Comparison of ENCODE assay signal across 22 mouse cellular contexts in genomic region chr5:50024097-50024496, GRCm38 (mm10). TPM values are rescaled to one million over a fixed set of nuclear protein-coding genes. Genes with fewer than 3 reads are reported as not detected.
DNase-seq lines count a peak whose midpoint lies in the region; ATAC-seq lines count a peak whose summit lies in the region.
"Had no signal": no experiment of that assay in that cellular context is flagged by ENCODE, and none has a peak within 500 bp of the region (broad histone marks: within the 10 kb centered on the region; RNA-seq: fewer than 3 reads in every experiment).

No protein-coding gene starts in this region.

- H3K36me3 ChIP-seq in heart, embryonic 11.5 days (ENCODE audit: control insufficient read depth, insufficient read depth, low read length): peaks cover 2% of the 10 kb centered on the region; the same call in 1 of the 2 replicates
- H3K36me3 ChIP-seq in lung, embryonic 15.5 days: peaks cover 13% of the 10 kb centered on the region; the same call in 1 of the 2 replicates
- H3K36me3 ChIP-seq in liver, embryonic 13.5 days: 0 out of 2 replicates have a peak, but pooled peaks cover 7% of the 10 kb centered on the region

- peaks cover 24% of the 10 kb centered on the region for H3K4me1 ChIP-seq in heart, embryonic 11.5 days (ENCODE audit: control insufficient read depth, insufficient read depth, low read length)
- peaks cover 29% of the 10 kb centered on the region for H3K4me1 ChIP-seq in lung, embryonic 15.5 days
- peaks cover 33% of the 10 kb centered on the region for H3K4me1 ChIP-seq in liver, embryonic 13.5 days (replicated peaks)

- no peak overlapping the region for H3K9ac ChIP-seq in heart, embryonic 11.5 days (ENCODE audit: low read depth, low read length)
- no peak overlapping the region for H3K9ac ChIP-seq in lung, embryonic 15.5 days
- H3K9ac ChIP-seq in liver, embryonic 13.5 days: no peak overlapping the region
- H3K9ac ChIP-seq: embryonic facial prominence, embryonic 12.5 days; forebrain, embryonic 15.5 days; heart, embryonic 13.5 days; hindbrain, embryonic 12.5 days had no signal

- H3K27ac ChIP-seq in heart, embryonic 11.5 days (ENCODE audit: low read depth, low read length): no peak overlapping the region
- H3K27ac ChIP-seq in lung, embryonic 15.5 days: no peak overlapping the region
- H3K27ac ChIP-seq in liver, embryonic 13.5 days: no peak overlapping the region
- H3K27ac ChIP-seq: embryonic facial prominence, embryonic 12.5 days; forebrain, embryonic 15.5 days; heart, adult 2 months; heart, embryonic 13.5 days; hindbrain, embryonic 12.5 days had no signal

- ATAC-seq in heart, embryonic 11.5 days (replicated peaks; ENCODE audit: insufficient number of reproducible peaks, low FRiP score, low TSS enrichment): 0 out of 2 replicates have a peak, but pooled peaks have one; percentile 26
- ATAC-seq in lung, embryonic 15.5 days (ENCODE audit: borderline replicate concordance, extremely low read depth, low FRiP score, low TSS enrichment): 0 out of 2 replicates have a peak, but pooled peaks have one; percentile 12
- ATAC-seq in liver, embryonic 13.5 days (ENCODE audit: low read depth): peak; percentile 88
- ATAC-seq in megakaryocyte progenitor cell, adult 5-6 weeks (replicated peaks; ENCODE audit: poor library complexity): peak; percentile 73
- ATAC-seq: forebrain, embryonic 15.5 days; hindbrain, embryonic 16.5 days had no signal

- no peaks in the 10 kb centered on the region for H3K27me3 ChIP-seq in heart, embryonic 11.5 days (ENCODE audit: control insufficient read depth, insufficient read depth, low read length)
- no peaks in the 10 kb centered on the region for H3K27me3 ChIP-seq in lung, embryonic 15.5 days
- H3K27me3 ChIP-seq in liver, embryonic 13.5 days: no peaks in the 10 kb centered on the region
- H3K27me3 ChIP-seq: embryonic facial prominence, embryonic 12.5 days; forebrain, embryonic 15.5 days; heart, embryonic 13.5 days; hindbrain, embryonic 12.5 days had no signal

- H3K4me3 ChIP-seq in heart, embryonic 11.5 days (ENCODE audit: low read depth, low read length): no peak overlapping the region
- H3K4me3 ChIP-seq in lung, embryonic 15.5 days: no peak overlapping the region
- H3K4me3 ChIP-seq in liver, embryonic 13.5 days (replicated peaks): no peak overlapping the region
- H3K4me3 ChIP-seq: embryonic facial prominence, embryonic 12.5 days; forebrain, embryonic 15.5 days; heart, adult 2 months; heart, embryonic 13.5 days; hindbrain, embryonic 12.5 days had no signal

- DNase-seq in heart, adult 18-20 months: no peak
- DNase-seq in lung, postnatal 10 days: no peak
- peak; percentile 22 for DNase-seq in liver, embryonic 13.5 days
- no peak for DNase-seq in spleen, postnatal 36 days (ENCODE audit: low spot score in 2 of 2)
- DNase-seq in cerebellum, adult 18-20 months: no peak
- DNase-seq: adrenal gland, adult 8-10 months; adrenal gland, postnatal 36 days; B cell, adult 2 months; cerebellum, adult 8-10 months; cerebellum, postnatal 14 days; gastrocnemius, postnatal 10 days; heart, adult 2 months; heart, postnatal 10 days; heart, postnatal 4 days had no signal

- WGBS in heart, embryonic 11.5 days (ENCODE audit: insufficient replicate concordance): 71% methylated on average over 6 of the region's 6 CpGs
- WGBS in lung, embryonic 15.5 days: 85% methylated on average over 6 of the region's 6 CpGs
- 15% methylated on average over 6 of the region's 6 CpGs for WGBS in liver, embryonic 13.5 days (ENCODE audit: insufficient replicate concordance)

- H3K4me2 ChIP-seq in heart, embryonic 11.5 days: no peak overlapping the region
- no peak overlapping the region for H3K4me2 ChIP-seq in lung, embryonic 15.5 days
- H3K4me2 ChIP-seq in liver, embryonic 13.5 days: no peak overlapping the region
- H3K4me2 ChIP-seq: embryonic facial prominence, embryonic 12.5 days; forebrain, embryonic 15.5 days; heart, embryonic 13.5 days; hindbrain, embryonic 12.5 days had no signal

- no peaks in the 10 kb centered on the region for H3K9me3 ChIP-seq in heart, embryonic 11.5 days (replicated peaks; ENCODE audit: control insufficient read depth, low read length)
- H3K9me3 ChIP-seq in lung, embryonic 15.5 days: no peaks in the 10 kb centered on the region
- no peaks in the 10 kb centered on the region for H3K9me3 ChIP-seq in liver, embryonic 13.5 days (replicated peaks)
- H3K9me3 ChIP-seq: embryonic facial prominence, embryonic 12.5 days; forebrain, embryonic 15.5 days; heart, embryonic 13.5 days; hindbrain, embryonic 12.5 days had no signal

RNA-seq across cellular contexts. Expression of gene Adgra3, which starts 34.7 kb away (rescaled TPM):
- polyA plus RNA-seq in heart, embryonic 11.5 days (2014; fragmentation: Nextera tagmentation; extraction: Ambion mirVana): 18.6 and 20.5 TPM in 2 replicates
- total RNA-seq in heart, adult 18-20 months (2021): 10 to 100 TPM; 20.0 to 31.3 TPM
- 25.2 and 25.4 TPM in 2 replicates for polyA plus RNA-seq in lung, embryonic 15.5 days (2015; fragmentation: Nextera tagmentation; extraction: Ambion mirVana)
- polyA plus RNA-seq in liver, embryonic 13.5 days (2015; fragmentation: Nextera tagmentation; extraction: Ambion mirVana): 4.6 and 4.9 TPM in 2 replicates
- 5.4 and 7.4 TPM in 2 replicates for total RNA-seq in megakaryocyte progenitor cell, adult 5-6 weeks (2015)
- 4.0 and 4.7 TPM in 2 replicates for total RNA-seq in megakaryocyte progenitor cell, adult 5-6 weeks (2017)

Comparison
In these comparisons a context has a peak if more than half of its experiments do, and no peak if none do; other contexts are left out.
1. ATAC-seq: peak in every context shown above with its lines; median percentile 88 in liver, embryonic 13.5 days; 73 in megakaryocyte progenitor cell, adult 5-6 weeks; 26 in heart, embryonic 11.5 days; 12 in lung, embryonic 15.5 days.